Mouse (Mus musculus): ENCODE results near the gene Zfp692.

Zfp692 gene

DNA sequence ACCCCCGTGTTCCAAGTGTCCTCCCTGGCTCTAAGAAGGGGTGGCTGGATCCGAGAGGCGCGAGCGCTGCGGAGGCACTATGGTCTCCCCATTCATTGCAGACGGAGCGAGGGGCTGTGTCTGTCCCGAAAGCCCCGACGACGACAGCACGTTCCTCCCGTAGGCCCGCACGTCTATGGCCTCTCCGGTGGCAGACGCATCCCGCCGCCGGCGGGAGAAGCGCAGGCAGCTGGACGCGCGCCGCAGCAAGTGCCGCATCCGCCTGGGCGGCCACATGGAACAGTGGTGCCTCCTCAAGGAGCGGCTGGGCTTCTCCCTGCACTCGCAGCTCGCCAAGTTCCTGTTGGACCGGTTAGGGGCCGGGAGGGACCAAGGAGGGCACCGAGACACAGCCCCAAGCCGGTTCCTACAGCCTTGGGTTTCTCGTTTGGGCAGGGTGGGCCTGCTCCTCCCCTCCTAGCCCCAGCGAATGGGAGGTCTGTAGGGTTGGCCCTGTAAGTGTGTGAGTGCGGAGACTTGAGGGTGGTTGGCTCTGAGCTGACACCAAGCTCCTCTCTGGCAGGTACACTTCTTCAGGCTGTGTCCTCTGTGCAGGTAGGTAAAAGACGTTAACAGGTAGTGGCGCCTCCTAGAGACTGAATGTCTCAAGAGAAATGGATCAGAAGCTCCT is 677 bp downstream of the Zfp692 start:
- CTCF ChIA-PET, result interaction anchor here (1.1 kb wide), 2 partner anchors 16 to 23 kb away, joined by 3 to 5 read pairs; partner anchors contain the start of genes Sh3bp5l and Zfp672

DNA sequence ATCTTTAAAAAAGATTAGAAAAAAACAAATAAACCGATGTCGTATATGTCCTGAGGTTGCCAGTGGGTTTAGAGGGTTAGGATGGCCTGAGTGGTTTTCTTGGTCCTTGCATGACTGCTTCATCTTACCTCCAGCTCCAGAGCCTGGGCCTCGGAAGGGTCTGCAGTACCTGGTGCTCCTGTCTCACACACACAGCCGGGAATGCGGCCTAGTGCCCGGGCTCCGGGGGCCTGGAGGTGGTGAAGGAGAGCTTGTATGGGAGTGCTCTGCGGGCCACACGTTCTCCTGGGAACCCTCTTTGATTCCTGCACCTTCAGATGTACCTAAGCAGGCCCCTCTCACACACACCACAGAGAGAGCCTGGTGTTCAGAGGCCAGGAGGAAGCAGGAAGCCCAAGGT is 1.8 kb downstream of the Zfp692 start:
- CTCF ChIA-PET, result interaction anchor here (1.1 kb wide), 1 partner anchor 15 kb away, joined by 5 read pairs; no protein-coding TSS in a partner anchor

DNA sequence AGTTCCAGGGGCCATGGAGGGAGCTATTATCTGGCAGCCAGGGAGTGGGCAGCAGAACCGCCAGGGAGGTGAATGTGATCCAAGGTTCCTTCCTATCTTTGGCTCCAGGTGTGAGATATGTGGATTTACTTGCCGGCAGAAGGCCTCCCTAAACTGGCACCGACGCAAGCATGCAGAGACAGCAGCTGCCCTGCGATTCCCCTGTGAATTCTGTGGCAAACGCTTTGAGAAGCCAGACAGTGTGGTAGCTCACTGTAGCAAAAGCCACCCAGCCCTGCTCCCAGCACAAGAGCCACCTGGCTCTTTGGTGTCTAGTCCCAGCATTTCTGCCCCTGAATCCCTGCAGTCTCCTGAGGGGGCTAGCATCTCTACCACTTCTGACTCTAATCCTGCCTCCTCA is 7.2 kb downstream of the Zfp692 start:
- CTCF ChIA-PET, result no interaction called here

DNA sequence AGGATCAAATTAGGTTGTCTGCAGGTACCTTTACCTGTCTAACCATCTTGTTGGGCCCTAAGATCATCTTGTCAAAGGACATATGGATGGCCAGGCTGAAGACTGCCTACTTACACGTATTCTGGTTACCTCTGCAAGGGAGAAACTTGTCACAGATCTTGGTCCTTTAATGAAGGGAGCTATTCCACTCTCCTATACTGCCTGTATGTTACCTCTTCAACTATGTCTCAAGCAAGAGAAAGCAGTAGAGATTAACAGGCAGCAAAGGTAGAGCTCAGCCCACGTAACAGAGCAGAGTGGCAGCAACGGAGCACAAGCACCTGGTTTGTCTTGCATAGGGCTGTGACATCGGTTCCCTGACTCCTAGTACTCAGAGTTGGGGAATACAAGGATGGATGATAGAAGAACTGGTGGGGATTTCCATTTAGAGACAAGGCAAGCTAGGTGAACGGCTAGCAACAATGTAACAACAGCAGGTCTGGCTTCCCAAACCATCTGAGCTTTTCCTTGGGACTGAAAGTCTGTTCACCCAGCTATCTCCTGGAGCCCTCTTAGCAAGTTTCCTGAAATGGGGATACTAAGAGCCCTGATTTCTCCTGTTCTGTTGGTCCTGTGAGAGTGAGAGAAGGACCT is 8.8 kb downstream of the Zfp692 start:
- CTCF ChIA-PET, result interaction anchor here (1.0 kb wide), 1 partner anchor 14 kb away, joined by 3 read pairs; no protein-coding TSS in a partner anchor

DNA sequence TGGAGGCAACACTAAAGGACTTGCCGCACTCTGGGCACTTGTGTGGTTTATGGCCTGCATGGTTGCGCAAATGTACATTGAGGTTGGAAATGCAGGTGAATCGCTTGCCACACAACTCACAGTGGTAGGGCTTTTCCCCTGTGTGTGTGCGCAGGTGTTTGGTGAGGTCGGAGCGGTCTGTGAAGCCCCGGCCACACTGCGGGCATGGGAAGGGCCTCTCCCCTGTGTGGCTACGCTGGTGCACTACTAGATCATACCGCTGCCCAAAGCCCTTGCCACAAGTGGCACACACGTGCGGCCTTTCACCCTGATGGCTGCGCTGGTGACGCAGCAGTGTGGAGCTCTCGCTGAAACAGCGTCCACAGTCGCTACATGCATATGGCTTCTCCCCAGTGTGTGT is 9.5 kb downstream of the Zfp692 start:
- CTCF ChIA-PET, result interaction anchor here (1.0 kb wide), 1 partner anchor 13 kb away, joined by 3 read pairs; no protein-coding TSS in a partner anchor

DNA sequence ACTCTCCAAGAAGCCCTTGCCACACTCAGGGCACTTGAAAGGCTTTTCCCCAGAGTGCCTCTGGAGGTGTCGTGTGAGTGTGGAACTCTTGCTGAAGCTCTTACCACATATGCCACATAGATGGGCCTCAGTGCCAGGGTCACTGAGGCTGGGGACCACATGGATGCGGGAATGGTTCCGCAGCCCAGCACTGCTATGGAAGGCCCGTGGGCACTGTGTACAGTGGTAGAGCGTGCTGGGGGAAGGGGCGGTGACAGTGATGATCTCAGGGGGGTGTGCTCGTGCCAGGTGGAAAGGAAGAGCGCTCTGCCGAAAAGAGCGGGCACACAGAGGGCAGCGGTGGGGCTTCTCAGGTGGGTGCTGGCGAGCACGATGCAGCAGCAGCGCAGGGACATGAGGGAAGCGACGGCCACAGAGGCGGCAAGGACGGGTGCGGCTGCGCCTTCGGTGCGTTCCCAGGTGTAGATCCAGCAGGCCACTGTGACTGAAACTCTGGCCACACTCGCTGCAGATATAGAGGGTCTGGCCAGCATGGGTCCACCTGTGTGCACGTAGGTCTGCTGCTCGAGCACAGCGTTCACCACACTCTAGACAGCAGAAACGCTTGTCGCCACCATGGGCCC is 10.0 kb downstream of the Zfp692 start:
- CTCF ChIA-PET, result no interaction called here

DNA sequence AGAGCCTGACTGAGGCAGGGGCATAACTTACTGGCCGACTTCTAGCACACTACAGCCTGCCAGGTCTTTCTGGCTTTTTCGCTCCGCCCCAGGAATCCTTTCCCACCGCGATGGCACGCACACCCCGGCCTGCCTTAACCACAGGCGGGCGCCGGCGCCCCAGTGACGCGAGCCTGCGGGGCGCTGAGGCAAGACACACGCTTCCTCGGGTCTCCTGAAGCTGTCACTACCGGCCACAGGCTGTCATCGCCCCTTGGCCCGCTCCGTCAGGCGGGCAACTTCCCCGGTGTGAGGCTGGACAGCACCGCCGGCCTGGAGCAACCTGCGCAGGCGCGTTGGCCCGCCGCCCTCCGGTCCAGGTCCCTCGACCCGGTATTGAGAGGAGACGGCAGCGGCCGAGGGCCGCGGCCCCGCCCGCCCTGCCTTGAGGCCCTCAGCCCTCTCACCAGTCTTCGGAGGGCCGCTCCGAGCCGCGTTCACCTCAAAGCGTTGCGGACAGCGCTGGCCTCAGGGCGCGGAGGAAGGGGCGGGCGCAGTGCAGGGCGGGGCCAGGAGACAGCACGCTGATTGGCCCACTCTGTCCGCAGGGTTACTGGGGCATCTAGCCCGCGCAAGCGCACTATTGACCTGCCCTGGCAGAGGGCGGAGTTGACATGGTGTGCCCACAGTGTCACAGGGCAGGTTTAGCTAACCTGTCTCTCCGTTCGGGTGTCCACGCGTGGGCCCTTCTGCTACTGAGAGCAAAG is 16.1 kb downstream of the Zfp692 start:
- CTCF ChIA-PET, result interaction anchor here (0.6 to 2.3 kb wide), 2 partner anchors 15 to 23 kb away, joined by 3 to 5 read pairs; no protein-coding TSS in a partner anchor

DNA sequence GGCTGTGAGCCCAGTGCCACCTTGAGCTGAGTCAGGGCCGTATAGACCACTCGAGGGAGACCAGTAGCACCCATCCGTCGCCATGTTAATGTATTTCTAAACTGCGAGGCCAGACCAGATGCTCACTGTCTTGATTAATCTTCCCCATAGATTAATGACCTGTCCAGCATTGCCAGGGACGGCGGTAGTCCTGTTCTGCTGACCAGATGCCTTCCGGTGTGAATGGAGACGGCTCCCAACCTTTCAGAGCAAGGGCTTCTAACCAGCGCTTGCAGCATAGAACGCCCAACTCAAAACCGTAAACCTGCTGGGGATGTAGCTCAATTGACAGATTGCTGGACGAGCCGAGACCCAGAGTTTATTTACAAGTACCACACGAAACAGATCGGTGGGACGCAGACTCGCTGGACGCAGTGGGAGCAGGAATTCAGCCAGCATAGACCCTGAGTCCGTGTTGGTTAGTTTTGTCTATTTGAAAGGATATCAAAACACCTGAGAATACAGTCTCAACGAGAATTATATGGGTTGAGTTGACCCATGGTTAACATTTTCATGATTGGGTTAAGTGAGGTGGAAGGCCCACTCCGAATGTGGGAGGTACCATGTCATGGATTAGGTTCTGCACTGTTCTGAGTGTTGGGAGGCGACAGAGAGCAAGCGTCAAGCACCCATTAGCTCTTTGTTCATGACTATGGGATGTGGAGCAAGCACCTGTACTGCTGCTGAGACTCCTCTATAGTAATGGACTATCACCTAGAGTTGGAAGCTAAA is 16.9 kb downstream of the Zfp692 start:
- CTCF ChIA-PET, result interaction anchor here (0.6 to 2.3 kb wide), 2 partner anchors 16 to 24 kb away, joined by 3 to 5 read pairs; no protein-coding TSS in a partner anchor

DNA sequence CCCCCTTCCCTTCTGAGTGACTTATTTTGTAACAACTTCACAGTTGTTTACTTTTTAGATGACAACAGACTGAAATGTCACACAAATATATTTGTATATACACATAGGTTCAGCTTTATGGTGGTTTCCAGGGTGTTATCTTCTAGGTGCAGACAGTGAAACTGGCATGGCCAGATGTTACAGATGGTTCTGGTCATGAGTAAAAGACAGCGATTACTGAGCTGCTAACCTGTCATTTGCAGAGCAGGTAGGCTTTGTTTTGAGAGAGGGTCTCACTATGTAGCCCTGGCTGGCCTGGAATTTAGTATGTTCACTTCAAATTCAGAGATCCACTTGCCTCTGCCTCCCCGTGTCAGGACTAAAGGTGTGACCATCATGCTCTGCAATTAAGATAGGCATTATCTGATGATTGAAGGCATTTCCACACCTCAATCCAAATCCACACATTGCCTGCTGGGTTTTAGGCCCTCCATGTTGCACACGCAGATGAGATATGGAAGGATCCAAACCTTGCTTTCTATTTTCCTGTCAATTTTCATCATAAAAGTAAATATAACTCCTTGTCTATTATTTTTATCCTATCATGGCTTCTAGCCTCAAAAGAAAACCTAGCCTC is 17.9 kb downstream of the Zfp692 start:
- CTCF ChIA-PET, result interaction anchor here (2.3 kb wide), 1 partner anchor 17 kb away, joined by 5 read pairs; no protein-coding TSS in a partner anchor

DNA sequence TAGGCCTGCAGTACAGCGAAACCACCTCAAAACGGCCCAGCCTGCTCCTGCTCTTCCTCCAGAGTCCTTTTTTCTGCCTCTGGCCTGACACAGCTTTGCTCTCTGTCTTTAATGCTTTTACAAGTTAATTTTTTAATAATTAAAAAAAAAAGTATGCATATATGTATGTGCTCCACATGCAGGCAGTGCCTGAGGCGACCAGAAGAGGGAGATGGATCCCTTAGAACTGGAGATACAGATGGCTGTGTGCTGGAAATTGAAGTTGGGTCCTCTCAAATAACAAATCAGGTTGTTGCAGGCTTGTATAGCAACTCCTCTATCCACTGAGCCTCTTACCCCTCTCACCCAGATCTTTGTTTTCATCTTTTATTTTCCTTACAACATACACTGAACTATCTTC is 19.9 kb downstream of the Zfp692 start:
- CTCF ChIA-PET, result no interaction called here

DNA sequence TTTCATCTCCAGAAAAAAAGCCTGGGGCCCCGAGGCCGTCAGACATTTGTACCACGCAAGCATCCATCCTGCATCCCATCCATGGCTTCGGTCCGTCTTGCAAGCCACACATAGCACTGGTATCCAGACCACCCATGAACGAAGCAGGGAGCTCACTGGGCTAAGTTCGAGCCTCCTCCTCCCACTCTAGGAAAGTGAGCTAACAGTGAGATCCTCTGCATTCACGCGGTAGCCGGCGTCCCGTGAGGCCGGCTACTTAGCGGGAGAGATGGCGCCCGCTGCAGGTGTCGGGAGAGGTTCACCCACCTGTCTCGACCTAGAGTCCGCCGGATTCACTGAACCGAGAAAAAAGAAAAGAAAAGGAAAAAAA is 23.0 kb downstream of the Zfp692 start:
- CTCF ChIA-PET, result interaction anchor here (1.0 to 1.2 kb wide), 2 partner anchors 14 to 22 kb away, joined by 3 read pairs; no protein-coding TSS in a partner anchor

DNA sequence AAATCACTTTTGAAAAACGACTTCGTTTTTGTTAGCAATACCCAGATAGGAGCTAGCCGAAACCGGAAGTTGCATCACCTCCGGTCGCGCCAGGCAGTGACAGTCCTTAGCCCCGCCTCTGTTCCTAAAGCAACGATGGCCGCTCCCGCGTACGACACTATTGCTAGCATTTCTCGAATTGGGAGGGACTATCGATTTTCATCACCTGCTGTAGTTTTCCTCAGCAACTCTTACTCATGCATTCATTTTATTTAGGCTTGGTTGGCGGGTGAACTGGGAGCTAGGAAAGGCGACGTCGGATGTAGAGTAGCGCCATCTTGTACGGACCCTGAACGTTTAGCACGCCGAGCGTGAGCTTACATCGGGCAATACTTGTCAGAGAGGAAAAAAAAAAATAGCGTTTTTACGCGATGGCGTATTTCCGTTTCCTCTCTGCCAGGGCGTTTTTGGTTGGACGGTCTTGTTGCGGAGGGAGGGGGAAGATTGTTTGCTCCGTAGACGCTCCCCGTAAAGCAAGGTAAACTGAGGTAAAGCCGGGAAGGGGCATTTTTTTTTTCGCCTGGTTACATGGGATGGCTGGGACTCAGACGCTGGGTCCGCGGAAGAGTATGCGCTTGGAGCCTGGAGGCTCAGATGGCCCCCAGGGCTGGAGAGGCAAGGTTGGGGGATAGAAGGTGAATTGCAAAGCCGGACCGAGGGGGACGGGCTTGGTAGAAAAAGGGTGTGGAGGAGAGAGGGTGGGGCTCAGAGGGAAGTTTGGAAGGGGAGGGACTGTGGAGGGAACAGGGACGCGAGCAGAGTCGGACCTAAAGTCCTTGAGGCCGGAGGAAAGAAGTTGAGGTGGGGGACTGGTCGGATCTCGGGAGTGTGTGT is 23.6 kb downstream of the Zfp692 start, which contains the start of the genes Zfp672 and Sh3bp5l:
Zfp672 (minus strand) TSS at position 64 of the 873 bp plus-strand sequence.
Sh3bp5l (plus strand) TSS at position 449 of the 873 bp plus-strand sequence.
- CTCF ChIA-PET, result interaction anchor here (1.0 to 1.2 kb wide), 2 partner anchors 15 to 23 kb away, joined by 3 read pairs; no protein-coding TSS in a partner anchor

DNA sequence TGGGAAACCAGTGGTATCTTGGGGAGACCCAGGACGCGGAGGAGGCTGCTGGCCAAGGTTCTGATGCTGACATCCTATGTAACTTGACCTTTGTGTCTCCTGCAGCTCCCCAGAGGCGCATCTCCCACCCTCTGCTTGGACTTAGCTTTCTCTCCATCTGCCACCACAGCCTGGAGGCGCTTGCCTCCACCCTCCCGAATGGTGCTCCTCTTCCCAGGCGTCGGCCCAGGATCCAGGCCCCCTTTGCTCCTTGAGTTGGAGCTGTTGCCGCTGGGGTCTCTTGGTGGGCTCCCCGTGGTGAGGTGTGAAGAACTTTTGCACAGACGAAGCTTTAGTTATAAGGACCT is 24.3 kb downstream of the Zfp692 start:
- CTCF ChIA-PET, result no interaction called here

DNA sequence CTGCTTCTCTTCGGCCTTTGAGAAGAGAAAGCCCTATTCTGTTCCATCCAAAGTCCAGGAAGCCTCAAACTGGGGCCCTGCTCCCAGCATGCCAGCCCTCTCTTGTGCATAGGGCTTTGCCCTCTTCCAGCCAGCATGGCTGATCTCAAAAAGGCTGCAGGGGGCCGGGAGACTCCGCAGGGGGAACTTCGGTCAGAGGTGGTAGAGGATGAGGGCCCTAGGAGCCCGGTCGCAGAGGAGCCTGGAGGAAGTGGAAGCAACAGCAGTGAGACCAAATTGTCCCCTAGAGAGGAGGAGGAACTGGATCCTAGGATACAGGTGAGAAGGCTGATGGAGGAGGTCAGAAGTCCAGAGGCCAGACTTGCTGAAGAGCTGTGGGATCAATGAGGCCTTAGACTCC is 24.7 kb downstream of the Zfp692 start:
- CTCF ChIA-PET, result interaction anchor here (0.6 to 0.7 kb wide), 2 partner anchors 120 to 301 kb away, joined by 4 to 5 read pairs; no protein-coding TSS in a partner anchor

DNA sequence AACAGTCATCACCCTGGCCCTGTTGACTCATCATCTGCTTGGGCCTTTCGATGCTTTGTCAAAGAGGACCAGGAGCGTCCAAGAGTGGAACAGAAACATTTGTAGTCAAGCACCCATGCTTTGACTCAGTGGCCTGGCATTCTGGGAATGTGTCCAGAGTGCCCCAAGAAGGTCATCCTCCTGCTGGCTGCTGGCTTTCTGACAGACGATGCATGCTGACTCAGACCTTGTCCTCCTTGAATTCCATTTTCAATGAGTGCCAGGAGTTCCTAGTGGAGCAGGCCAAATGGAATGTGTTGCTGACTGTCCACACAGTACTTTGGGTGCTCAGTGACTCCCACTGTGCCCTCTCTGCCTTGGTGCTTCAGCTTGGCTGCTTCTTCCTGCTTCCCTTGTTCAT is 27.9 kb downstream of the Zfp692 start:
- CTCF ChIA-PET, result interaction anchor here (0.7 kb wide), 1 partner anchor 11 kb away, joined by 7 read pairs; no protein-coding TSS in a partner anchor

DNA sequence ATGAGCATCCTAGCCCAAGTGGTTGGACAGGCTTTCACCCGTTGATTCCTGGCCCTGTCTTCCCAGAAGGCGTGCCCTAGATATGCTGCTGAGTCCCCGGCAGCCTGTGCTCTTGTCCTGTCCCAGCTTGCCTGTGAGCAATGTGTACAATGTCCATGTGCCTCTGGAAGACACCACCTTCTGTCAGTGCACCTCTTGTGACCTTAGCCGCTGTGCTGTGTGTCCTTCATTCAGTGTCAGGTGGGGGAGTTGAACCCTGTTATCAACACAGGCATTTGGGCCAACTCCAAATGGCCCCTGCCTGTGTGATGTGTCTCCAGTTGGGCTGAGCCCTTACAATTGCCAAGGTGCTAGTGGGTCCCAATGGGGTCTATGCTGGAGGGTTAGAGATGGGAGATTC is 39.9 kb downstream of the Zfp692 start:
- CTCF ChIA-PET, result no interaction called here

DNA sequence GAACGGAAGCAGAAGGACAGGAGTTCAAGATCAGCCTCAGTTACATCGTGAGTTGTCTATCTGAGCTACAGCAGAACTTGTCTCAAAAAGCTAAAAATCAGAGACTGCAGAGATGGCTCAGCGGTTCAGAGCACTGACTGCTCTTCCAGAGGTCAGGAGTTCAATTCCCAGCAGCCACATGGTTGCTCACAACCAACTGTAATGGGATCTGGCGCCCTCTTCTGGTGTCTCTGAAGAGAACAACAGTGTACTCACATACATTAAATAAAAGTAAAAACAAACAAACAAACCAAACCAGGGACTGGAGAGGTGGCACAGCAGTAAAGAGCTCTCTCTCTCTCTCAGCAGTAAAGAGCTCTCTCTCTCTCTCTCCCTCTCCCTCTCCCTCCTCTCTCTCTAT is 43.8 kb downstream of the Zfp692 start:
- CTCF ChIA-PET, result no interaction called here

DNA sequence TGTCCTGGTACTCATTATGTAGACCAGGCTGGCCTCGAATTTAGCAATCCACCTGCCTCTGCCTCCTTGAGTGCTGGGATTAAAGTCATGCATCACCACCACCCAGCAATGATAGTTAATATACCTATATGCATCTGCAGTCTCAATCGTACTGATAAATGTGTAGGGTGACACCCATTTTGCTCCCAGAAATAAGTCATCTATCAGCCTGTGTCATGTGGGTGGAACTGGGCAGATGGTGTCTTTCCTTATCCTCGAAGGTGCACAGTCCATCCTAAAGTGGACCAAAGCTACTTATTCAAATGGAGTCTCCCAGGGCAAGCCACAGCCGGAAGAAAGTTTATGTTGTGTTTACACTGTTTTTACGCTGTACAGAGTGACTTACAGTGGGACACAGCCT is 44.3 kb downstream of the Zfp692 start:
- CTCF ChIA-PET, result no interaction called here
